Mouse (Mus musculus) testis, adult 2 months (tissue): ENCODE measurements around the gene Retreg1.

Source experiments
- CTCF ChIP-seq: fragments of 200-500 bp; IDR thresholded peaks from 2 replicates; pipeline ENCODE4 v1.5.1; 2012; ENCODE audit warnings: low read depth, mild to moderate bottlenecking, inconsistent platforms, low read length, moderate library complexity; ENCODE audit not compliant: control insufficient read depth, insufficient read depth, insufficient replicate concordance
- POLR2A ChIP-seq: fragments of 200-500 bp; IDR thresholded peaks from 2 replicates; pipeline ENCODE4 v1.6.1; 2012; ENCODE audit warnings: low read depth, mild to moderate bottlenecking, inconsistent platforms, low read length, moderate library complexity; ENCODE audit not compliant: control insufficient read depth

- TF ChIP-seq CTCF (no peak), POLR2A (no peak)
These were observed 87.0 kb downstream of the Retreg1 start for GRCm38 (mm10) chr15:25929936-25930335.
